Mouse (Mus musculus): Measurements from ENCODE around the gene Cdkn1a.

The Cdkn1a gene

DNA sequence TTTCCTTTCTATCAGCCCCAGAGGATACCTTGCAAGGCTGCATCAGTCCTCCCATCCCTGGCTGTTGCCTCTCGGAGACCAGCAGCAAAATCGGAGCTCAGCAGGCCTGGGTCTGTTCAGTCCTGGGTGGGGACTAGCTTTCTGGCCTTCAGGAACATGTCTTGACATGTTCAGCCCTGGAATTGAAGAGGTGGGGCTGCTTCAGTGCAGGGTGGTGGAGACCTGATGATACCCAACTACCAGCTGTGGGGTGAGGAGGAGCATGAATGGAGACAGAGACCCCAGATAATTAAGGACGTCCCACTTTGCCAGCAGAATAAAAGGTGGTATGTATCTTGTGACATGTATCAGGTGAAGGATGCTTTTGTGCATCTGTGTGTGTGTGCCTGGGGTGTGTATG, at the start of gene Cdkn1a:
Gene Cdkn1a, plus strand, starts transcription at position 201 of the 400 bp plus-strand sequence.
- peak; percentile 89 for DNase-seq

DNA sequence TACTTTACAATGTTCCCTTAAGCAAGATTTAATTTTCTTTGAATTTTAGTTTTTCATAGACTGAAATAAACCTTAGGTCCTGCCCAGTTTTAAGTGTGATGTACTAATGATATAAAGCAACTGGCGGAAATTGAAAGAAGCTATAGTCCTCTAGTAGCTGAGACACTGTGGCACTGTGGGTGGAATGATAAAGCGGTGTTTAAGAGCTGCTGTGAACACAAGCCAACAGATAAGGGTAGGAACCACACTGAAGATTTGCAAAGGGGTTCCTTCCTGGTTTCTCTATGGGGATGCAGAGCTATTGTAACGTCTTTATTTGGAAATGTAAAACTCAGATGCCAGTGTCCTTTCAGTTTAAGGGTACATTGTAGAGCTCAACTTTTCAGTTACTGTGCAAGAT, 49.1 kb upstream of the Cdkn1a start:
- DNase-seq, result peak; percentile 48

DNA sequence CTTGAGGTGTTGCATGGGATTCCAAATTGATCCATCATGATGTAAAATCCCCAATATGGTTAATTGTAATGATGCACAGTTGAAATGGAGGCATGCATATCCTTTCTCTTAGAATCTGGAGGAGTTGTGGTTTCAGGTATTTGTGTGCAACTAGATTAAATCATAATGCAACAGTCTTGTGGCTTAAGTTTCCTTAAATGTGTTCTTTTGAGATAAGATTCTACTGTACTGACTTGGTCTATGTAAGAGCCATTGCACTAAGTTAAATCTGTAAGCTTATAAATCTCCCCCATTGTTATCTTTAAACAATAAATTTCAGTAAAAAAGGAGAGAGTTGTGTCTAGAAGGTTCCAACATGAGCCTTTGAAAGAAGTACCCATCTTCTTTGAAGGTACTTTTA, 48.2 kb upstream of the Cdkn1a start:
- DNase-seq, result no peak

DNA sequence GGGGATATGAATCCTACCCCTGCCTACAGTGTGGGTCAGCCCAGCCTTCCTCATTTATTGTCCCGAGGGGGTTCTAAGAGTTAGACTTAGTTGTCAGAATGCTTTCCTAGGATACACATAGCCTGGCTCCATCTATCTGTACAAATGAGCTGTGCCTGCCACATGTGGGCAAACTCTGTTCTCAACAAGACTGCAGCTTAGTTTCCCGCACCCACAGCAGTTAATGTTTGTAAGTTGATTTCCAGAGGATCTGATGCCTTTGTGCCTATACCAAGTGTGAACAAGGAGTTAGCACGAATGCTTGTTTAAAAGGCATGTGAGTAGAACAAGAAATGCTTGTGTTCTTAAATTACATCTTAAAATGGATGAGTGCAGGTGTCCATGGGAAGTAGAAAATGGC, 47.2 kb upstream of the Cdkn1a start:
- peak; percentile 54 for DNase-seq

DNA sequence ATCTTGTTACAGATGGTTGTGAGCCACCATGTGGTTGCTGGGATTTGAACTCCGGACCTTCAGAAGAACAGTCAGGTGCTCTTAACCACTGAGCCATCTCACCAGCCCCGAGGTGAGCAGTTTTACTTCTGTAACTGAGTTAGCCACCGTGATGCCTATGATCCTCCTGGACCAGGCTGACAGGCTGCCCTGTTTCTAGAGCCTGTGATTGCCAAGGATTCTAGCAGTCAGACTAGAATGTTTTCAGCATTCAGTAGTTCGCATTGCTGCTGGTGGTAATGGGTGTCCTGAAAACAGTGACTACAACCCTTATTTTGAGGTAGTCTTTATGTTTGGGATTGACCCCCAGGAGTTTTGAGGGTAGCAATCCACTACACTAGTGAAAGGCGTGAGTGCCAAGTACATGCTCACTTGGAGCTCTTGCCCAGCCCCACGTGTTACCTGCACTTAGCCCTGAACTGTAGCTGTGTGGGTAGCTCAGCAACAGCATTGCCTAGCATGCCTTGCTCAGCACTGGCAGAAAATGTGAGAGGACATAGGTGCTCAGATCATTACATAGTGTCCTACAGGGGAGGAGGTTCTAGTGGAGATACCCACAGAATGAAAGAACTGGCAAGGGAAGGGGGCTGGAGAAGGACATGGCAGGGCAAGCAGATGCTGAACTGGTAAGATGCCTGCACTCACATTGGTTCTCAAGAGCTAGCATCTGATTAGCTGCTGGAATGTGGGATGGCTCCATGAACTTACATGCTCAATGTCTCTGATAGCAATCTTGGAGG, 46.4 kb upstream of the Cdkn1a start:
- DNase-seq, result peak; percentile 86

DNA sequence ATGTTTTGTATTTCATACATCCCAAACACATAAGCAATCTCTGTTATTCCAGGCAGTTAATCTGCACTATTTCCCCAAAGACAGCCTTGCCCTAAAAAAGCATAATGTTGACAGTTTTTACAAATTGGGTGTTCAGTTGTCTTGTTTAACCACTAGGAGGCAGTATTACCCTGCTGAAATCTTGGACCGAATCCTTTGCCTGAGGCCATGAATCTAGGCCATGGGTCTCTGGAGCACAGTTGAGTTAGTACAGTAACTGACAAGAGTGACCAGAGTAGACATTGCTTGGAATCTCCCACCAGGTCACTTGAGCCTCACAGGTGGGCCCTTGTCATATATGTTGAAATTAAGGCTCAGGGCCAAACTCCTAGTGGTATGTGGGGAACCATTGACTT, 45.9 kb upstream of the Cdkn1a start:
- DNase-seq, result peak; percentile 88

GRCm38 (mm10) chr17:29045741-29046530, 44.8 kb upstream of the Cdkn1a start:
- peak; percentile 95 for DNase-seq

DNA sequence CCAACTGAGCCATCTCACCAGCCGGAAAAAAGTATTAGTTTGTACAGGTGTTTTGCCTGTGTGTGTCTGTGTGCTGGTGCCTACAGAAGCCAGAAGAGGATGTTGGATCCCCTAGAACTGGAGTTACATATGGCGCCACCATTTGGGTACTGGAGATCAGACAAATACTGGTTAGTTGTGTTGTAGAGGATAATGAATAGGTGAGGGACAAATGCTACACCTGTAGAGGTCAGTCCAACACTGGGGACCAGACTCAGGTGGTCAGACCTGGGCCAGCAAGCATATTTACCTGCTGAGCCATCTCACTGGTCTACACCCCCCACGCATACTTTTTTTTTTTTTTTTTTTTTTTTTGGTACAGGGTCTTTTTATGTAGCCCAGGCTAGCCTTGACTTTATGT, 43.9 kb upstream of the Cdkn1a start:
- peak; percentile 61 for DNase-seq

DNA sequence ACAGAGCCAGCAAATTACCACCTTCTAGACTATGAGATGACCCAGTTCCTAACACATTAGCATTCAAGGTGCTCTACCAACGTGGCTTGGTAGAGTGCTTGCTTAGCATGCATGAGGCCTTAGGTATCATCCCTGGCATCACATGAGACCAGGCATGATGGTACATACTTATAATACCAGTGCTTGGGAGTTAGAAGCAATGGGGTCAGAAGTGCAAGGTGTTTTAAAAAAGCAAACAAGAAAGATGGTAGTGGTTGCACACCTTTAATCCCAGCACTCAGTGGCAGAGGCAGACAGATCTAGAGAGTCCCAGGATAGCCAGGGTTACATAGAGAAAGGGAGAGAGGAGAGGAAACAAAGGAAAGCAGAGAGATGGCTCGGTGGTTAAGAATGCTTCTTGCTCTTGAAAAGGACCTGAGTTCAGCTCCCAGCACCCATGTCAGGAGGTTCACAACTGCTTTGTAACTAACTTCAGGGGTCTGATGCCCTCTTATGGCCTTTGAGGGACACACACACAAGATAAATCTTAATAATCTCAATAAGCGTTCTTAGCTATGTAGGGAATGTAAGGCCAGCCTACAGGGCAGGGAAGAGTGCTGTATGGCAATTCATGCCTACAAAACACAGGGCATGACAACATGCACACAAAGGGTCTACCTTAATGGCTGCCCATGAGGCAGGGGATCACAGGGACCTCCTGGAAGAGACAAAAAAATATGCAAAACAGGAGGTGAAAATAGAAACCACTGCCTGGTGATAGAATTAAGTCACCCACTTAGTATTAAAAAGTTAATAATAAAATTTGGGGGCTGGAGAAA, 42.9 kb upstream of the Cdkn1a start:
- peak; percentile 78 for DNase-seq

GRCm38 (mm10) chr17:29048748-29049507, 41.8 kb upstream of the Cdkn1a start:
- peak; percentile 98 for DNase-seq

- DNase-seq, result peak; percentile 55
Observed at GRCm38 (mm10) chr17:29049508-29049889, 41.3 kb upstream of the Cdkn1a start.

GRCm38 (mm10) chr17:29049923-29050322, 40.9 kb upstream of the Cdkn1a start:
- peak; percentile 92 for DNase-seq

DNA sequence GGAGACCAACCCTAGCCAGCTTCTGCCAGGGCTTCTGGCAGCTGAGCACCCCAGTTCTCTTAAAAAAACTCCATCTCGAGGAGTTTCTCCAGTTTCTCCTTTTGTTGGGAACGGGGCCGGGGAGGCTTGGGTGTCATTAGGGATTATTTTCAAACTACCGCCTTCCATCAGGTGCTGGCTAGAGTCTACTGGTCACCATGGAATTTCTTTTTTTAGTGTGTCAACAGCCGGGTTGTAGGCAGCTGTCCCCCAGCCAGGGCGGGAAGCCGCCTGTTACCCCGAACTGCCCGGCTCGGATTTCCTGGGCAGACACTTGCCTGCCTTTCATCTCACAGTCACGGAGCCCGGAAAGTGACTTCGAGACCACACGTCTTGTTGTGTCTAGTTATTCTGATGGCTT, 40.0 kb upstream of the Cdkn1a start:
- peak; percentile 93 for DNase-seq

GRCm38 (mm10) chr17:29053067-29053466, 37.7 kb upstream of the Cdkn1a start:
- peak; percentile 85 for DNase-seq

GRCm38 (mm10) chr17:29053841-29054240, 36.9 kb upstream of the Cdkn1a start:
- peak; percentile 99 for DNase-seq

DNA sequence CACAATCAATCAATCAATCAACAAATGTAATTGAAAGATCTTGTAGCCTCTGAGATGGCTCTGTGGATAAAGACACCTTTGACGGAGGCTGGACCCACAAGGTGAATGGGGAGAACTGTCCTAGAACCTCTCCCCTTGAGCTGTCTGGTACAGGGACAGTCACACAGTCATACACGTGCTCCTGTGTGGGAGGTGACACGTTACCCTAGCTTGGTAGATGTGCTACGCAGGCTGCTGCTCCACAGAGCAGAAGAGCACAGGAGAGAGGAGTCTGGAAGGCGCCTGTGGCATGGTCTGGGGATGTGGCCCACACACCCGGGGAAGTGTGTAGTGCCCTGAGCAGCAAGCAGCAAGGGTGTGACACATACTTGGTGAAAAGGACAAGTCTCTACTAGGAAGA, 36.3 kb upstream of the Cdkn1a start:
- peak; percentile 93 for DNase-seq

DNA sequence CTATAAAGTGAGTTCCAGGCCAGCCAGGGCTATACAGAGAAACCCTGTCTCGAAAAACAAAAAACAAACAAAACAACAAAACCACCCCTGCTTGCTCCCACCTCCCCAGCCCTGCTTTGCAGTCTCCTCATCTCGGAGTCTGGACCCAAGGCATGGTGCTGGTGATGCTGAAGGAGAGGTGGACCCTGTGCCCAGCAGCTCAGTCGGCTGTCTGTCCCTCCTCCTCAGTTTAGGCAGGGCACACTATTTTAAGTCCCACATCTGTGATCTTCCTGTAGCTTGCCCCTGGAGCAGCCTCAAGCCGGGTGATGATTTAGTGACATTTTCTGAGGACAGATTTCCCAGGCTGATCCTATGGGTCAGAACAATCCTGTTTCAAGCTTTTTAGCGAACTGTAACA, 35.2 kb upstream of the Cdkn1a start:
- DNase-seq, result peak; percentile 83

- peak; percentile 52 for DNase-seq
Observed at GRCm38 (mm10) chr17:29056207-29056606, 34.6 kb upstream of the Cdkn1a start.

DNA sequence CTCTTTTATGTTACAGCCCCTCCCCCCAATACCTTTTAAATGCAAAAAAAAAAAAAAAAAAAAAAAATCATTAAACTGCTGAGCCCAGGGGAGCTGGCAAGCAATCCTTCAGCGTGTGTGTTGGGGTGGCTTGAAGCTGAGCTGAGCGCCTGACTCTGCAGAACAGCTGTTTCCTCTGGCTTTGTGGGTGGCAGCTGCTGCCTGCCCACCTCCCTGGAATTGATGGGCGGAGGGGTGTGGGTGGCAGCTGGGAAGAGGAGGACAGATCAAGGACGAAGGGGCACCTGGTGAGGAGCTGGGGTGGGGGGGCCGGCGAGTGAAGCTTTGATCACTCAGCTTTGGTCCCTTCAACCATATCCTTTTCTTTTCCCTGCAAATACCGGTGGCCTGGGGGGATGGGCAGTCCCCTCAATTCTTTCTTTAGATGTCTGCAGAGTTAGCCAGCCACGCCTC, 34.1 kb upstream of the Cdkn1a start:
- peak; percentile 92 for DNase-seq

DNA sequence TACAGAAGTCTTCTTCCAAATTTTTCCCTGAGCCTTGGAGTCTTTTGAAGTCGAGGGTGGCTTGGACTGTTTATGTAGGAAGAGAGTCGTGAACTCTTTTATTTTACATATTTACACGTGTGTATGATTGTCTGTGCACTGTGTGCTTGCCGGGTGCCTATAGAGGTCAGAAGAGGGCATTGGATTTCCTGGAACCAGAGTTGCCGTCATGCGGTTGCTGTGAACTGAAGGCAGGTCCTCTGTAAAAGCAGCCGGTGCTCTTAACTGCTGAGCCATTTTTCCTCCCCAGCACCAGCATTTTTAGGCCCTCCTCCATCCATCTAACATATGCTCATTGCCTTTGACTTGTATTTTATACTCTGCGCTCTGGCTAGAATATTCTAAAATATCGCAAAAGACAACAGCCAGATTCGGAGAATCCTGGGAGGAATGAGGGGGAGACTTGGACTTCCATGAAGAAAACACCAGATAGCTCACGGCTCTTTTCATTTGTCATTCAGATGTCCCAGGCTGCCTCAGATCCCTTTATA, 33.4 kb upstream of the Cdkn1a start:
- peak; percentile 40 for DNase-seq

GRCm38 (mm10) chr17:29057961-29058360, 32.8 kb upstream of the Cdkn1a start:
- DNase-seq, result peak; percentile 95

DNA sequence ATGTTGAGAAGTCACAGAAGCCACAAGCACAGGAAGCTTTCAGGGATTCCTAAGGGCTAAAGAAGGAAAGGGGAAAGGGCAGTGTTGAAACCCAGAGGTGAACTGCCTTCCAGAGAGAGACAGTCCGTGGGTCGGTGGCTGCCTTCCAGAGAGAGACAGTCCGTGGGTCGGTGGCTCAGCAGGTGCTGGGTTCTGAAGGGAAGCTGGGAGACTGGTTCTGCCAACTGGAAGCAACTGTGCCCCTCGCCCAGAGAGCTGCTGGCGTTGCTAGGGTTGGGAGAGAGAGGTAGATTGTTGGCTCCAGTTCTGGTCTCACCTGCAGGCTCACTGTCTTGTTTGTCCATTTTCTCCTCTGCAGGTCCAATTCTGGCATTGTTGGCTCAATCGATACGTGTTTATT, 32.3 kb upstream of the Cdkn1a start:
- peak; percentile 71 for DNase-seq

Data from heart, adult 11 months (tissue).